Mouse (Mus musculus) hindbrain, embryonic 14.5 days (tissue): ENCODE results near the gene March9. TPM values are rescaled to one million over a fixed set of nuclear protein-coding genes. Genes with fewer than 3 reads are reported as not detected.
A peak's percentile ranks its signal among the peaks of the same experiment; 100 is the strongest.
"Not testable (repeated sequence)": the region's sequence is repeated elsewhere in the genome, so short reads cannot be mapped to it uniquely, and the experiment has no call there.

ENCODE experiments used
- ATAC-seq: fragments of 200-750 bp; cut with Nextera tagmentation; 2 replicates; pipeline ENCODE4 v1.8.0; 2017; ENCODE audit warnings: moderate number of reproducible peaks, mild to moderate bottlenecking, moderate TSS enrichment, moderate library complexity; ENCODE audit not compliant: low FRiP score
- DNase-seq: peaks from one replicate; pipeline ENCODE4 v3.0.0-alpha.2; 2015; ENCODE audit warnings: low spot score
- H3K27ac ChIP-seq: fragments of 300-500 bp; sonication (generic); 2 replicates; pipeline ENCODE4 v1.5.1; 2014; ENCODE audit warnings: mild to moderate bottlenecking, moderate library complexity
- H3K27me3 ChIP-seq: fragments of 300-500 bp; sonication (generic); 2 replicates; pipeline ENCODE4 v1.6.1; 2014; ENCODE audit warnings: mild to moderate bottlenecking, low read length, mixed read lengths; ENCODE audit not compliant: control insufficient read depth, insufficient read depth
- H3K36me3 ChIP-seq: fragments of 300-500 bp; sonication (generic); replicated peaks from 2 replicates; pipeline ENCODE4 v1.6.1; 2014; ENCODE audit not compliant: control insufficient read depth, insufficient read depth
- H3K4me1 ChIP-seq: fragments of 300-500 bp; sonication (generic); replicated peaks from 2 replicates; pipeline ENCODE4 v1.6.1; 2014; ENCODE audit warnings: antibody characterized with exemption, low read length, mixed read lengths; ENCODE audit not compliant: control insufficient read depth, insufficient read depth
- H3K4me2 ChIP-seq: fragments of 300-500 bp; sonication (generic); replicated peaks from 2 replicates; pipeline ENCODE4 v1.6.1; 2014; ENCODE audit warnings: mild to moderate bottlenecking, moderate library complexity
- H3K4me3 ChIP-seq: fragments of 300-500 bp; sonication (generic); replicated peaks from 2 replicates; pipeline ENCODE4 v1.5.1; 2014; ENCODE audit warnings: mild to moderate bottlenecking, low read length
- H3K9ac ChIP-seq: fragments of 300-500 bp; sonication (generic); 2 replicates; pipeline ENCODE4 v1.6.1; 2014
- H3K9me3 ChIP-seq: fragments of 300-500 bp; sonication (generic); 2 replicates; pipeline ENCODE4 v1.6.1; 2016; ENCODE audit warnings: low read length; ENCODE audit not compliant: control insufficient read depth
- WGBS: fragments of 180-500 bp; shearing (Covaris S2); extraction: QIAGEN DNeasy Blood & Tissue Kit; methylation state at CpG from one replicate; pipeline ENCODE4 v1.1.7; 2014; 5-methylcytosine and 5-hydroxymethylcytosine counted together
- polyA plus RNA-seq: library from polyadenylated mRNA; unstranded; fragments of >200 nt; fragmentation: Nextera tagmentation; extraction: Ambion mirVana; gene quantifications from 2 replicates; pipeline ENCODE4 v1.2.1, GENCODE M21; 2014

The March9 gene
- polyA plus RNA-seq, 1 experiment from 2014 or later: 12.0 TPM

DNA sequence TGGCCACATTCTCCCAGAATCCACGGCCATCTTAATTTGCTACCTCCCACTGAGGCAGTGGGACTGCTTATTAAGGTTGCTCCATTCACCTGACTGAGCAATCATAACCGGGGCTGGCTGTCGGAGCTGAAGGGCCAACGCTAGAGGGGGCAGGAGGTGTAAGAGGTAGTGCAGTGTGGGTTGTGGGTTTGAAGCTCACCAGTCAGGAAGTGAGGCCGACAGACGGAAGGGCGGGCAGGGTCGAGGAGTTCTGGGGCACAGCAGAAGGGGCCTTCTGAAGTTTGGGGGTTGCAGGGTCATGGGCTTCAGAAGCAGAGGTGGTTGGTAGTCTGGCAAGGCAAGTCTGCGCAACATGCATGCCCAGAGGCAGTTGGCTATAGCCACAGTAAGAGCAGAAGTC, 15.1 kb upstream of the March9 start, which contains the start of gene Agap2:
Agap2 (plus strand) TSS at position 205 of the 400 bp plus-strand sequence.
- Histone ChIP-seq H3K9ac (0 out of 2 replicates have a peak within 1 kb of the TSS, but pooled peaks have one; percentile 11), H3K36me3 (no peaks in the 10 kb centered on the region), H3K4me1 (peaks cover 25% of the 10 kb centered on the region), H3K4me3 (no peak within 1 kb of the TSS), H3K4me2 (no peak within 1 kb of the TSS), H3K9me3 (no peaks in the 10 kb centered on the region), H3K27ac (no peak within 1 kb of the TSS), H3K27me3 (peaks cover 4% of the 10 kb centered on the region; the same call in 1 of the 2 replicates)
- WGBS: 73% methylated on average over 9 of the region's 9 CpGs
- ATAC-seq (no peak), DNase-seq (no peak)

DNA sequence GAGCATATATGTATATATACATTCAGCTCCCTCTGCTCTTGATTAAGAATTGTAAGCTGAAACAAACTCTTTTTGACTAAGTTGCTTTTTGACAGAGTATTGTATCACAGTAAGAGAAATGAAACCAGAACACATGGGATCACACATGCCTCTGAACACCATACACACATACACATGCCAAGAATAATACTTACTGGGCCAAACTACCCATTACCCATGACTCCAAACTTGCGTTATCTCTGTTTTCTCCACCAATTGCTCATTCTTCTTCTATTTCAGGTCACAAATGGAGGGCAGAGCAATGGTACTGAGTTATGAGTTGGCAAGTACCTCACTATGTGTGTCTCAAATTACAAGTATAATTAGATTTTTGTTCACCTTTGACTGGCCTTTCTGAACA, 14.0 kb upstream of the March9 start:
- H3K9ac ChIP-seq: no peak overlapping the region
- DNase-seq: no peak
- ATAC-seq: no peak
- H3K4me2 ChIP-seq: no peak overlapping the region
- H3K27me3 ChIP-seq: no peaks in the 10 kb centered on the region
- H3K4me3 ChIP-seq: no peak overlapping the region
- no peak overlapping the region for H3K27ac ChIP-seq
- WGBS: 98% methylated on average over 1 of the region's 1 CpGs
- peaks cover under 1% of the 10 kb centered on the region; the same call in 1 of the 2 replicates for H3K36me3 ChIP-seq
- peaks cover 28% of the 10 kb centered on the region for H3K4me1 ChIP-seq
- H3K9me3 ChIP-seq: no peaks in the 10 kb centered on the region

DNA sequence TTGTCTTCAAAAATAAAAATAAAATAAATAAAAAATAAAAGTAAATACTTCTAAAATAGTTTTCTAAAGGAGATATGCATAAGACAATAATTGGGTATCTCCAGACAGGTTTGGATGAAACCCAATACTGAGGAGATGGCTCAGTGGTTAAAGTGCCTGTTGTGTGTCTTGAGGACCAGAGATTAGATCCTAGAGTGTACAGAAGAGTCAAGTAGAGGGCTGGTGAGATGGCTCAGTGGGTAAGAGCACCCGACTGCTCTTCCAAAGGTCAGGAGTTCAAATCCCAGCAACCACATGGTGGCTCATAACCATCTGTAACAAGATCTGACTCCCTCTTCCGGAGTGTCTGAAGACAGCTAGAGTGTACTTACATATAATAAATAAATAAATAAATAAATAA, 13.0 kb upstream of the March9 start:
- WGBS: 87% methylated on average over 2 of the region's 2 CpGs
- H3K4me3 ChIP-seq, H3K27ac ChIP-seq, DNase-seq, H3K27me3 ChIP-seq, H3K9me3 ChIP-seq, H3K9ac ChIP-seq, H3K4me2 ChIP-seq, ATAC-seq: not testable (repeated sequence)
- Histone ChIP-seq H3K36me3 (peaks cover 11% of the 10 kb centered on the region), H3K4me1 (peaks cover 31% of the 10 kb centered on the region)

DNA sequence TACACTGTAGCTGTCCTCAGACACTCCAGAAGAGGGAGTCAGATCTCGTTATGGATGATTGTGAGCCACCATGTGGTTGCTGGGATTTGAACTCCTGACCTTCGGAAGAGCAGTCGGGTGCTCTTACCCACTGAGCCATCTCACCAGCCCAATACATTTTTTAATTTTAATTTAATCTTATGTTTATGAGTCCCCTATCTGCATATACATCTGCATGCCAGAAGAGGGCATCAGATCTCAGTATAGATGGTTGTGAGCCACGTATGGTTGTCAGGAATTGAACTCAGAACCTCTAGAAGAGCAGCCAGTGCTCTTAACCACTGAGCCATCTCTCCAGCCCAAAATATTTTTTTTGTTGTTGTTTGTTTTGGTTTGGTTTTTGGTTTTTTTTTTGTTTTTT, 12.3 kb upstream of the March9 start:
- 90% methylated on average over 4 of the region's 4 CpGs for WGBS
- ATAC-seq, H3K9me3 ChIP-seq, H3K4me3 ChIP-seq, H3K27ac ChIP-seq, H3K27me3 ChIP-seq, H3K9ac ChIP-seq, H3K4me2 ChIP-seq, DNase-seq: not testable (repeated sequence)
- peaks cover 18% of the 10 kb centered on the region for H3K36me3 ChIP-seq
- H3K4me1 ChIP-seq: peaks cover 24% of the 10 kb centered on the region

DNA sequence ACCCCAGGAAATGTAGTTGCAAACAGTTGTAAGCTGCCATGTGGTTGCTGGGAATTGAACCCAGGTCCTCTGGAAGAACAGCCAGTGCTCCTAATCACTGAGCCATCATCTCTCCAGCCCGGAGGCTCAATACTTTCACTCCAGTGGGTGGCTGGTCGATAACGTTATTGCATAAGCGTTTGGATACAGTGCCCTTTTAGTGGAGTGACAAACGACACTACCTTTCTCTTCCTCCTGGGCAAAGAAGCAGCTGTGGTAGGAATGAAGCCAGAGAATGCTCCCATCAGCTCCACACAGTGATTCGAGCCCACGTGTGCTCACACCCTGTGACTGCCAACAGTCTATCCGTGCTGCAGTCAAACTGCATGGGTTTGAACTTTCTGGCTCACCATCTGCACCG, 11.2 kb upstream of the March9 start:
- H3K9ac ChIP-seq: peak overlapping the region; percentile 71
- no peaks in the 10 kb centered on the region for H3K27me3 ChIP-seq
- peaks cover 29% of the 10 kb centered on the region for H3K36me3 ChIP-seq
- DNase-seq: no peak
- H3K27ac ChIP-seq: no peak overlapping the region
- H3K4me2 ChIP-seq: peak overlapping the region; percentile 73
- H3K4me1 ChIP-seq: peaks cover 20% of the 10 kb centered on the region
- ATAC-seq: no peak
- WGBS: 80% methylated on average over 9 of the region's 9 CpGs
- H3K4me3 ChIP-seq: peak overlapping the region; percentile 57
- no peaks in the 10 kb centered on the region for H3K9me3 ChIP-seq

DNA sequence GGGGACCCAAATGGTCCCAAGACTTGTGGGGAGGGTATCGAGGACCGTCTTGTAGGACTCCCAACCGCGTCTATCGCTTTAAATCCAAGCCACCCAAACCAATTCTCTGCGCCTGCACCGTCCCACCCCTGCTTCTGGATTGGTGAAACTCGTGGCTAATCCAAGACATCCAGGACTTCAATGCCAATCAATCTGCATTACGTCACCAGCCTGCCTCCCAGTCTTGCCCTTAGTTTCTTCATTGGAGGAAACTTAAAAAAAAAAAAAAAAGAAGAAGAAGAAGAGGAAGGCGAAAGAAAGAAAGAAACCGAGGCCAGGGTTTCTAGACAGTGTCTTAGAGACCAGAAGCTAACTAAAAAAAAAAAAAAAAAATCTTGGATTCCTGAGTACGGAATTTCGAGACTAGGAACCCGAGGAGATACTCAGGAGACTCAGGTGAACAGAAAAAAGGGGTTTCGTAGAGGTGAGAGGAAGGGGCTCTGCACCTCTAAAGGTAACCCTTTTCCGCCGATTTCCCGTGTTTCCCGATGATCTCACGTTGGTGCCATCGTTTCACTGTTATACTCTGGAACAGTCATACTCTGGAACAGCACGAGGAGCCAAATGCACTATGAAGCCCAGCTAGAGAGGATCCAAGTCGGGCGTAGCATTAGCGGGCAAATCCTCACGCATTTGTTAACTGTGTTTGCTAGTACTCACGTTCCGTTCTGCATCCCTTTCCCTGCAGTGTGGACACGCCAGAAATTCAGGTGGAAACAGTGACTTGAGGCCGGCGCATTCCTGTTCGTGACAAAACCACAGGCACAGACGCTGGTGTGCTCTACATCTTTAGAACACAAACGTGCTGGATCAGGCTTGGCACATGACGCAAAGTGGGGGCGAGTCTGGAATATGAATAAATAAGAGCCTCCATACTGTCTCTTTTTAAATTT, 10.5 kb upstream of the March9 start, which contains the start of gene Tspan31:
Tspan31 (minus strand) TSS at position 75 of the 932 bp plus-strand sequence.
- peak within 1 kb of the TSS; percentile 71 for H3K9ac ChIP-seq
- H3K36me3 ChIP-seq: peaks cover 36% of the 10 kb centered on the region
- no peaks in the 10 kb centered on the region for H3K27me3 ChIP-seq
- peak within 1 kb of the TSS; percentile 57 for H3K4me3 ChIP-seq
- H3K27ac ChIP-seq: peak within 1 kb of the TSS; percentile 93
- 3% methylated on average over 36 of the region's 36 CpGs for WGBS
- H3K4me2 ChIP-seq: peak within 1 kb of the TSS; percentile 73
- H3K4me1 ChIP-seq: peaks cover 20% of the 10 kb centered on the region
- DNase-seq: peak; percentile 93
- no peaks in the 10 kb centered on the region for H3K9me3 ChIP-seq
- ATAC-seq: peak; percentile 94

DNA sequence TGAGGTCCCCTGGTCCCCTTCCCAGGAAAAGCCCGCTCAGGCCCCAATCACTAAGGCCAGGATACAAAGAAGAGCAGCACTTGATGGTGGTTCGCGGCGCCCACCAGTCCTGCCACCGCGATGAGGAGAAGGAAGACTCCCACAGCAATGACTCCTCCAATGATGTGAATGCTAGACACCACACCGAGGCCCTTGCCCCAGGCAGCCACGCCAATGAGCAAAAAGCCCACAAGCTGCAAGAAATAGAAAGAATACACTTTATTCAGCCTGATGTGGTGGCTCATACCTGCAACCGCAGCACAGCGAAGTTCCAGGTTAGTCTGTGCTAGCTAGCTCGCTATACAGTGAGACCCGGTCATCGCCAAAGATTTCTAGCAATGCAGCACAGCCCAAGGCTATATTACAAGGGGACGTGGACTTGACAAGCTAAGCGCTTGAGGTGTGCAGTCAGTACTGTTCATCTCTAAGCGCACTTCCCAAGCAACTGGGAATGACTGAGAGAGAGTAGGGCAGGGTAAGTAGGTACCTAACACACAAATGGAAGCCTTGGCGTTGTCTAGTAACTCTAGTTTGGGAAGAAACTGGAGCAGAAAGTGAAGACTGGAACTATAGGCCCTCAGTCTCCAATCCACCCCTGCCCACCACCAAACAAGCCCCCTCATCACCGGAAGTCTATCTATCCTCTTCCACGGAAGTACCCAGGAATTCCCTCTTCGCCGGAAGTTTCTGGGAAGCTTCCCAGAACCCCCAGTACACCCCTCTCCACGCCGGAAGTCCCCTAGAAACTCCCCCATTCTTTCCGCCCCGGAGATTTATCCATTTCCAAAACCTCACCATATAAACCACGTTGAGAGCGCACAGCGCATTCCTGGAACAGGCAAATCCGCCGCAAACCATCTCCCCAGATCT, 9.6 kb upstream of the March9 start:
- Histone ChIP-seq H3K27me3 (no peaks in the 10 kb centered on the region), H3K4me3 (peak overlapping the region; percentile 57), H3K9me3 (no peaks in the 10 kb centered on the region), H3K9ac (peak overlapping the region; percentile 71), H3K4me2 (peak overlapping the region; percentile 73), H3K36me3 (peaks cover 45% of the 10 kb centered on the region), H3K27ac (peak overlapping the region; percentile 93), H3K4me1 (peaks cover 27% of the 10 kb centered on the region)
- ATAC-seq (peak; percentile 84), DNase-seq (peak; percentile 77)
- 8% methylated on average over 30 of the region's 30 CpGs for WGBS

DNA sequence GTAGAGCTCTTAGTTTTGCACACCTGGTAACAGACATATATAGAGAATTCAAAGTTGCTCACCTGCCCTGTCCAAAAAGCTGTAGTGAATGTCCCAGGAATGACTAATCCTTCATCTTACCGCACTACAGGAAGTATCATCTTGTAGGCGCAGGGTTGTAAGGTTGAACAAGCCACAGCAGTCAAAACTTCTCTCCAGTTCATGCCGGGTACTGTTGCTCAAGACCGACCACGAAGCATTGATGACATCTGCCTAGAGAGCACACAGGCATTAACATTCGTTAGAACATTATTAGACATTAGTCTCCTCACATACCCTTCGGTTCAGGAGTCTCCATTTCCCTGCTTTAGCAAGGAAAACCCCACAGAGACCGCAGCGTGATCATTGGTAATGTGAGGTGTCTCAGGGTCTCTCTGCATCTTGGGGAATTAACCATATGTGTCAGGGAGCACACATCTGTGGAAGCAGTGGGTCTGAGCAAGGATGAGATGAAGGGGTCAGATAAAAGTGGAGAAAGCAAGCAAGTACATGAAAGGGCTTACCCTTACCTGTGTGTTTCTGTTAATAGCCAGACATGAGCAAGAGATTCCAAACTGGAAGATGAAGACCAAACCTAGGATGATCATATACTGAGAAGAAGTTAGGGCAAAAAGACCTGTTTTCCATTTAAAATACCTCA, 8.5 kb upstream of the March9 start:
- Histone ChIP-seq H3K4me1 (peaks cover 28% of the 10 kb centered on the region), H3K4me2 (peak overlapping the region; percentile 73), H3K36me3 (peaks cover 45% of the 10 kb centered on the region), H3K27me3 (no peaks in the 10 kb centered on the region), H3K9me3 (no peaks in the 10 kb centered on the region), H3K27ac (peak overlapping the region; percentile 93; the same call in 1 of the 2 replicates), H3K9ac (peak overlapping the region; percentile 71; the same call in 1 of the 2 replicates), H3K4me3 (peak overlapping the region; percentile 57; the same call in 1 of the 2 replicates)
- WGBS: 83% methylated on average over 9 of the region's 9 CpGs
- DNase-seq (no peak), ATAC-seq (no peak)
